Mouse (Mus musculus): ENCODE results near the gene Kcnip4.
A peak's percentile ranks its signal among the peaks of the same experiment; 100 is the strongest.

The Kcnip4 gene

GRCm38 (mm10) chr5:49524394-49525241 lies at the start of gene Kcnip4:
Kcnip4 (minus strand) TSS chr5:49524907.
- peak; percentile 67 to 78 for DNase-seq (ENCODE audit: low spot score in 2 of 2)

- no peak for DNase-seq (ENCODE audit: low spot score in 2 of 2)
Observed at GRCm38 (mm10) chr5:49571876-49572275, 47.2 kb upstream of the Kcnip4 start.

DNA sequence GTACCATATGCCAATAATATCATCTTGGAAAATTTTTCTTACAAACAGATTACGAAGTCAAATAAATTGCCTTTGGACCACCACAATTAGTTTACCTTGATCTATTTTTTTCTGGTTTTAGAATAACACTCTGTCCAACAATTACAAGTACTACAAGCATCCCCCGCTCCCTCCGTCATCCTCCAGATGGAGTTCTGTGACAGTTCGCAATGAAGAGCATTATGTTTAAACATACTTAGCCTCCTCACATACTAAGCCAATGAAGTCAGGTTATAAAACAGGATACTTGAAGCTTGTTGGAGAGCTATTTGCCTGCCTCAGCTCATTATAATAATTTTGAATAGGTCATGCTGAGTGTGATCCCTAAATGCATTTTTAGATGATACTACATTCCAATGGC lies 39.0 kb upstream of the Kcnip4 start:
- no peak for DNase-seq (ENCODE audit: low spot score in 2 of 2)

- DNase-seq (ENCODE audit: low spot score in 2 of 2): no peak
Observed at GRCm38 (mm10) chr5:49557436-49557835, 32.7 kb upstream of the Kcnip4 start.

- peak; percentile 68 to 87 for DNase-seq (ENCODE audit: low spot score in 2 of 2)
Observed at GRCm38 (mm10) chr5:49547884-49548283, 23.2 kb upstream of the Kcnip4 start.

- DNase-seq (ENCODE audit: low spot score in 2 of 2): no peak
Observed at GRCm38 (mm10) chr5:49529362-49529761, 4.7 kb upstream of the Kcnip4 start.

- peak in 1 of 2 experiments; percentile 4 for DNase-seq (ENCODE audit: low spot score in 2 of 2)
Observed at GRCm38 (mm10) chr5:49525242-49525612, 520 bp upstream of the Kcnip4 start.

- DNase-seq (ENCODE audit: low spot score in 2 of 2): no peak
Observed at GRCm38 (mm10) chr5:49523997-49524393, 712 bp downstream of the Kcnip4 start.

DNA sequence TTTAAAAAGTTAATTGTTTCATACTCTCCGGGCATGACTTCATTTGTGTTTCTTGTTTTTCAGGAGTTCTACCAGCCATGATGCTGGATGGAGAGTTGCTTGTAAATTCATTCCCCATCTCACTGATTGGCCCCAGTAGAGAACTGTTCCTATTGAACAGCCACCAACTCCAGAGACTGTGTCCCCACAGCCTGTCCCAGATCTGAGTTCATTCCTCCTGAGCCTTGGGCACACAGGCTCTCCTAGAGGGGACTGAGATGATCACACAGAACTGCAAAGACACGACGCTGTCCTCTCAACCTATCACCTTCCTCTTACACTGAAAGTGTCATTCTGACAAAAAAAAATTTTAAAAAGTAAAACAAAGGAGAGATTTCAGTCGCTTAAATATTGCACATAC lies 1.7 kb downstream of the Kcnip4 start:
- DNase-seq (ENCODE audit: low spot score in 2 of 2): no peak

DNA sequence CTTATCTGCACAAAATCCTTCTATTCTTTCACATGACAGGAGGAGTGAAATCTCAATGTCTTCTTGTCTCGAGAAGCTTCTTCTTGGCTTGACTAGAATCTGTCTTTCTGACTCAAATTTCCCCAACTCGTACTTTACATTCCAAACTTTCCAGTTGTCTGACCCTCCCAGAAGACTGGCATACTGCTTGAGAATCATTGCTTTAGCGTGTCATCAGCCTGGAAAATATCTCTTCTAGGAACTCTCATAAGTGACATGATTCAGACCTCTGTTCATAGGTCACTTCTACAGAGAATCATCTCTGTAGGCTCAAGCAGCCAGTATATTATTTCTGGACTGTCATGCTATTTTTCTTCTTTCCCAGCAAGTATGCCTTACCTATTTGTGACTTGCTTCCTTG lies 26.0 kb downstream of the Kcnip4 start:
- DNase-seq (ENCODE audit: low spot score in 2 of 2): no peak

DNA sequence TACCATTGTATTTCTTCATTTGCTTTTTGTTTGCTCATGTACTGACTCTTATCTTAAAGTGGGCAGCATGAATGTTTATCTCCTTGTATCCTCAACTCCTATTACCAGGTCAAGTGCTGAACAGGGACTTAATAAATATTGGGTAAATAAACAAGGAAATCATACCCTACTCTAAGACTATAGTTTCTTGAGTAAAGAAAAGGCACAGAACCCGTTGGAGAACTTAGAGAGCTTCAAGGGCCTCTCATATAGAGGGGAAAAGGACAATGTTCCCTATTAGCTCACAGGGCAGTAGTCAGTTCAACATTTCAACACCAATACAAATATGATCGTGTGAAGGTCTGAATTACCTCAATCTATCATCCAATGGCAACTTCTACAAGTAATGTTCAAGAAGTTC lies 37.4 kb downstream of the Kcnip4 start:
- DNase-seq (ENCODE audit: low spot score in 2 of 2): no peak

GRCm38 (mm10) chr5:49470738-49471137 lies 54.0 kb downstream of the Kcnip4 start:
- no peak for DNase-seq (ENCODE audit: low spot score in 2 of 2)

- no peak for DNase-seq (ENCODE audit: low spot score in 2 of 2)
Observed at GRCm38 (mm10) chr5:49460643-49461276, 63.9 kb downstream of the Kcnip4 start.

- no peak for DNase-seq (ENCODE audit: low spot score in 2 of 2)
Observed at GRCm38 (mm10) chr5:49453100-49453499, 71.6 kb downstream of the Kcnip4 start.

DNA sequence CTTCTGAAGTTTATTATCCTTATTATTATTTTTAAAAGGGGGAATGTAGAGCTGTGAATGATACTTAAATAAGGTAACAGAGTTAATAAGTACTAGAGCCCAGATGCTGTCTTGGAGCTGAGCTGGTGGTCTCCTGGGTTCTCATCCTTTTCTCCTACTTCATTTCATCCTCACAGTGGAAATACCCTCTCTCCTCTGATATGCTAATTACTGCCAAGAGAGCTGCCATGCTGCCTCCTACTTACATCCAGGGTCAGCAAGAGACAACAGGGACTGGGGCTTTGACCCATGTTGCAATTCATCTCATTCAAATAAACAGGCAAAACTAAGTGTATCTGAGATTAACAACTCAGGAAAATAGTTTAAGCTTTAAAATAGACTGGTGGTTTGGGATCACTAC lies 73.4 kb downstream of the Kcnip4 start:
- DNase-seq (ENCODE audit: low spot score in 2 of 2): no peak

DNA sequence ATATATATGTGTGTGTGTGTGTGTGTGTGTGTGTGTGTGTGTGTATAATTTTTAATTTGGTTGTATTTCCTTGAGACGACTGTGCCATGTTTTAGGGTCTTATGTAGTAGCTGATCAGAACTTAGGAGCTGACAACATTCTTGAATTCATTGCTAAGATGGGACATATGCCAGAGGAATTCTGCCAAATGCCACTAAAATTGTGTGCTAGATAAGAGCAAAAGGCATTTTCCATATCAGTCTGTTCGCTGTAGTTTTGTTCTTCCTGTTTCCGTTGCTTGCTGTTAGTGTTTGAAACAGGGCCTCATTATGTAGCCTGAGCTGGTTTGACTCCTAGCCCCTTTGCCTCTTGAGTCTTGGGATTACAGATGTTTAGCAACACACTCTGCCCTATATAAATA lies 73.8 kb downstream of the Kcnip4 start:
- DNase-seq (ENCODE audit: low spot score in 2 of 2): no peak

DNA sequence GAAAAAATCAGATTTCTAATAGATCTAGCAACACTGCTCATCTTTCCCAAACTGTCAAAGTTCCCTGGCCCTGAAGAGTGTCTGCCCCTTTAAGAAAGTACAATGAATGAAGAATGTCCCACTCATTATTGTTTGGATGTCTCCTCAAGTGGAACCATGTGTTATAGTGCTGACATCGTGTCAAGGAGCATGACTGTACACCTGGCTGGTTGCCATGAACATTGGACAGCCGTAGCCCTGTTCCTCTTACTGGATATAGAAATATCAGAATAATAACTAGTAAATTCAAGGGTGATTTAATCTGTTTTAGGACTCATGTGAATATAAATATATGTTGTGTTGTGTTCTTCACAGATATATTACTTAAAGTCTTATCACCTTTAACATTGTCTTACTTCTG lies 87.5 kb downstream of the Kcnip4 start:
- no peak for DNase-seq (ENCODE audit: low spot score in 2 of 2)

DNA sequence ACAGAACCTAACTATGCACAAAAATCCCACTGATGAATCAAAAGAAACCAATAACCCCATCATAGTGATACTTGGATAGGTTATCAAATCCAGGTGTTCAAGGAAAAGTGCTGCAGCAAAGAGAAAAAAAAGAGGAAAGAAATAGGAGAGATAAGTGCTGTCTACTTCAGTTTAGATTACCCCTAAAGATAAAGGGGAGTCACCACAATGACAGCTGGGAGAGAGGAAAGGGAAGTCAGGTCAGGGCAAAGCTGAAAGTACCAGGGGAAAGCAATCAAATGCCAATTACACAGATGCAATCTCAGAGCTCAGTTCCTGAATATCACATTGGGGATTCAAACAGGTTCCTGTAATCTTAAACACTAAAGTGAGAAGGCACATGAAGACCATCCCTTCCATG lies 97.0 kb downstream of the Kcnip4 start:
- no peak for DNase-seq (ENCODE audit: low spot score in 2 of 2)

DNA sequence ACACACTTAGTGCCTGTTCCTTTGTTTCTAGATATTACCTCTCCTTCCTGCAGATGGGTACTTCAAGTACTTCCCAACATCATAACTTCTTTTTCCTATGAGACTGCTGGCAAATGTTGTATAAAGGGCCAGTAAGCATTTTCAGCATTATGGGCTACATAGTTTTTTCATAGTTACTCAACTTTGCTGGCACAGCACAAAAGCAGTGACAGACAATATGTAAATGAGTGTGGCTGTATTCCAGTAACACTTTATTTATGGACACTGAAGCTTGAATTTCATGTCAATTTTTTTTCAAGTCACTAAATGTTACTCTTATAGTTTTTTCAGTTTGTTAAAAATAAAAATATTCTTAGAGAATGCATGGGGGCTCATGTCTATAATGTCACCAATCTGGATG lies 105.0 kb downstream of the Kcnip4 start:
- no peak for DNase-seq (ENCODE audit: low spot score in 2 of 2)

- DNase-seq (ENCODE audit: low spot score in 2 of 2): no peak
Observed at GRCm38 (mm10) chr5:49408351-49408750, 116.4 kb downstream of the Kcnip4 start.

- DNase-seq (ENCODE audit: low spot score in 2 of 2): no peak
Observed at GRCm38 (mm10) chr5:49370543-49371076, 154.1 kb downstream of the Kcnip4 start.

DNA sequence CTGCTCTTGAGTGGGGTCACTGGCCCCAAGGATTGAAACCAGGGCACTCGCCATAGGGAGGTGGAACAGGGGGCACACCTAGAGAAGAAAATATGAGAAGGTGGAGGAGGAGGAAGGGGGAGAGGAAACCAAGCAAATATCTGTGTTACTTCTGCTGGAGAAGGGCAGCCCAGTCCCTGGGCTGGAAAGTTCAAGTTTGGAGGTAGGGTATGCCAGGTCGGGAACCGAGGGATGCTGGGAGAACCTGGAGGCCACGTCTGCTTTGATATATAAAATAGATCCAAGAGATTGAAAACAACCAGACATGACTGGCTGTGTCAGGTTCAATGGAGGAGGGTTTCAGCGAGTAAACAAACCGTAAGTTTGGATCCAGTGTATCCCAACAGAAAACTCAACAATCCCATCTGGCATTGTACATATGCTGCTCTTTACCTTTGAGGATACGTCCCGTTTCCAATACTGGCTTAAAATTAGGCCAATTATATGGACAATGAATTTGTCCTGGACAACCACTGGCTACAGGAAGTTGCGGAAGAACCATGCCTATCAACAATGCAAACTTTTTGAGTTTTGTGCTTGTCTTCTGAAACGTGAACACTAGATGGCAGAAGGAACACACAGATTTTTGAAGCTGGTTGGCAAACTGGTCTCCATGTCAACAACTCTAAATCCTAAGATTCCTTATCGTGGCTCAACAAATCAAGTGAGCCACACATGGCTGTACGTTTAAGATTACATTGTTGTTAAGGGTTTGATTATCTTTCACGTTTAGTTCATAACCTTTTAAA lies 155.9 kb downstream of the Kcnip4 start:
- no peak for DNase-seq (ENCODE audit: low spot score in 2 of 2)

All from right cerebral cortex, postnatal 36 days (tissue).